Mouse (Mus musculus) c-Kit-positive CD71-negative TER-119-negative erythroid progenitor cells, embryonic 14.5 days (primary cell): ENCODE results near the gene Ogdhl.

Source experiments
- DNase-seq: peaks from one replicate; pipeline ENCODE4 v3.0.0-alpha.2; 2013; ENCODE audit warnings: low read depth

Ogdhl gene

GRCm38 (mm10) chr14:32380099-32380480 is 58.3 kb downstream of the Ogdhl start:
- DNase-seq: no peak

DNA sequence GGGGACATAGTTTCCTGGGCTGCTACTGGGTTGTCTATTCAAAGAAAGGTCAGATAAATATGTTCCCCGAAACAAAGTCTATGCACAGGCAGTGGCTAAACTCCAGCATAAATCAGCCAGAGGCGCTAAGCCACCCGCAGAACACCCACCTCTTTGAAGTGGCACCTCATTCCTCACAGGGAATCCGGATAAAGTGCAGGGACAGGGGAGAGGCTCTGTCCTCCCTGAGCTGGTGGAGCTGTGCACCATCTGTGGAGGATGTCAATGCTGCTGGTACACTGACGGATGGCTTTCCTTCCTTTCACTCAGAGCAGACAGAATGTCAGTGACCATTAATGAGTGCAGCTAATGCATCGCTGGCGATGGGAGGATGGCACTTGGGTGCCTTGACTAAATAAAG is 59.2 kb downstream of the Ogdhl start:
- no peak for DNase-seq

GRCm38 (mm10) chr14:32381619-32382018 is 59.8 kb downstream of the Ogdhl start:
- no peak for DNase-seq

- DNase-seq: peak; percentile 42
Observed at GRCm38 (mm10) chr14:32388196-32388595, 66.4 kb downstream of the Ogdhl start, which contains the start of gene 1700024G13Rik. 1700024G13Rik (minus strand) TSS chr14:32388391.
